Mouse (Mus musculus) forebrain, postnatal 0 days (tissue): ENCODE results near the gene Actg2. TPM values are rescaled to one million over a fixed set of nuclear protein-coding genes. Genes with fewer than 3 reads are reported as not detected.

Experiments used
- ATAC-seq: fragments of 200-750 bp; cut with Nextera tagmentation; 2 replicates; pipeline ENCODE4 v1.8.0; 2017; ENCODE audit warnings: mild to moderate bottlenecking, moderate library complexity
- DNase-seq: peaks from one replicate; pipeline ENCODE4 v3.0.0-alpha.2; 2015
- H3K27ac ChIP-seq: fragments of 300-500 bp; sonication (generic); 2 replicates; pipeline ENCODE4 v1.5.1; 2014; ENCODE audit warnings: low read depth, mild to moderate bottlenecking, antibody characterized with exemption, low read length, moderate library complexity, mixed read lengths
- H3K27me3 ChIP-seq: fragments of 300-500 bp; sonication (generic); 2 replicates; pipeline ENCODE4 v1.6.1; 2014; ENCODE audit warnings: mild to moderate bottlenecking, low read length, mixed read lengths; ENCODE audit not compliant: insufficient read depth
- H3K36me3 ChIP-seq: fragments of 300-500 bp; sonication (generic); 2 replicates; pipeline ENCODE4 v1.6.1; 2014; ENCODE audit warnings: mild to moderate bottlenecking, moderate library complexity; ENCODE audit not compliant: insufficient read depth
- H3K4me1 ChIP-seq: fragments of 300-500 bp; sonication (generic); 2 replicates; pipeline ENCODE4 v1.6.1; 2014; ENCODE audit warnings: antibody characterized with exemption; ENCODE audit not compliant: insufficient read depth
- H3K4me2 ChIP-seq: fragments of 300-500 bp; sonication (generic); 2 replicates; pipeline ENCODE4 v1.6.1; 2014; ENCODE audit warnings: low read depth, mild to moderate bottlenecking, moderate library complexity
- H3K4me3 ChIP-seq: fragments of 300-500 bp; sonication (generic); 2 replicates; pipeline ENCODE4 v1.5.1; 2014; ENCODE audit warnings: low read depth, low read length, mixed read lengths
- H3K9ac ChIP-seq: fragments of 300-500 bp; sonication (generic); 2 replicates; pipeline ENCODE4 v1.6.1; 2014; ENCODE audit warnings: mild to moderate bottlenecking
- H3K9me3 ChIP-seq: fragments of 300-500 bp; sonication (generic); 2 replicates; pipeline ENCODE4 v1.6.1; 2016; ENCODE audit warnings: low read length
- CTCF ChIP-seq: sonication (generic); IDR thresholded peaks from 2 replicates; pipeline ENCODE4 v1.5.1; 2016; ENCODE audit warnings: antibody characterized with exemption, control low read depth, low read depth
- WGBS: fragments of 180-500 bp; shearing (Covaris S2); extraction: QIAGEN DNeasy Blood & Tissue Kit; methylation state at CpG from one replicate; pipeline ENCODE4 v1.1.7; 2014; 5-methylcytosine and 5-hydroxymethylcytosine counted together
- polyA plus RNA-seq: library from polyadenylated mRNA; unstranded; fragments of >200 nt; fragmentation: Nextera tagmentation; extraction: Ambion mirVana; gene quantifications from 2 replicates; pipeline ENCODE4 v1.2.1, GENCODE M21; 2015
- total RNA-seq: library from RNA; depleted of rRNA; stranded (reverse); fragments of >200 nt; gene quantifications from 2 replicates; pipeline ENCODE4 v1.2.3, GENCODE M21; 2014

The Actg2 gene
- total and polyA plus RNA-seq, 2 experiments from 2014 or later: 1.0 to 2.2 TPM

DNA sequence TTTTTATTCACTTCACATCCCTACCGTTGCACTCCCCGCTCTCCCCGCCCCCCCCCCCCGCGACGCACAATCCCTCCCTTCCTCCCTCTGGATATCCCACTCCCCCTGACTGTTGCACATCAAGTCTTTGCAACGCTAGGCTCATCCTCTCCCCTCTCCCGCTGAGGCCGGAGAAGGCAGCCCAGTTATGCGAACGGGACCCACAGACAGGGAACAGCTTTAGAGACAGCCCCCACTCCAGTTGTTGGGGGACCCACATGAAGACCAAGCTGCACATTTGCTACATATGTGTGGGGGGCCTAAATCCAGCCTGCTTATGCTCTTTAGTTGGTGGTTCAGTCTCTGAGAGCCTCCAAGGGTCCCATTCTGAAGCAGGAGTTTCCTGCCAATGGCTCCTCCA is 36.6 kb upstream of the Actg2 start, which contains the start of gene Stambp:
TSS of gene Stambp (minus strand) at position 59 of the 400 bp plus-strand sequence.
- 4% methylated on average over 11 of the region's 11 CpGs for WGBS
- DNase-seq: peak; percentile 64
- Histone ChIP-seq H3K27me3 (0 out of 2 replicates have a peak, but pooled peaks cover 4% of the 10 kb centered on the region), H3K4me1 (peaks cover 7% of the 10 kb centered on the region; the same call in 1 of the 2 replicates), H3K4me3 (peak within 1 kb of the TSS; percentile 60), H3K36me3 (peaks cover 12% of the 10 kb centered on the region; the same call in 1 of the 2 replicates), H3K9me3 (no peaks in the 10 kb centered on the region), H3K27ac (peak within 1 kb of the TSS; percentile 87), H3K4me2 (peak within 1 kb of the TSS; percentile 76), H3K9ac (peak within 1 kb of the TSS; percentile 75)
- TF ChIP-seq CTCF: no peak
- ATAC-seq: peak; percentile 82

DNA sequence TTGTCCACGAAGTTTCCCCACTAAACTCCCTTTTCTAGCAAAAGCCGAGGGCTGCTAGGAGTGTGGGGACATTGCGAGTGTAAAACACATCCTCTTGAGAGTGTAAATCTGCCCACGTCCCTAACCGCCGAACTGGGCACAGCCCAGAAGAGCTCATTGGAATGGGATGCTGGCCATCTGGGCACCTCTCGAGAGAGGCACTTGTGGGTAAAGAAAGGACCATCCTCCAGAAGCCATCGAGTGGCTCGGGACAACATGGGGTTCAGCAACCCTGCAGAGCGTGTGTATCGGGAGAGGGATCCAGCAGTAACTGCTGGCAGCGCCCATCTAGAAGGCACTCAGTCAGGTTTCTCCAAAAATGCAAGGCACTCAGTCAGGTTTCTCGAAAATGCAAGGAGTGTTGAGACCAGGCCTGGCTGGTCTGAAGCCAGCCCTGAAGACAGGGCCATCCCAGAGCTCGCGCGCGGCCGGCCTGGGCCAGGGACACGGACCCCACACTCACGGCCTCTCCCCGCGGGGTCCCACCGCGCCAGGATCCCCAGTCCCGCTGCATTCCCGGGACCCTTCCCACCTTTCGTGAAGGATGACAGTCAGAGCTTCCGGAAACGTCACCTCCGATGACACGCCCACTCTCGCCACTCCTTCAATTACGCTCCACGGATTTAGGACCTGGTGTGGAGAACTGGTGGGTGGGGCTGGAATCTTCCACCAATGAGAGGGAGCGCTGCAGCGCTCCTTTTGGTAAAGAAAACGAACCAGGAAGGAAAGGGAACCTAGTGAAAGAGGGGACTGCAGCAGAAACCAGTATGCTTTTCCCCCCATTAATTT is 36.0 kb upstream of the Actg2 start:
- Histone ChIP-seq H3K4me3 (peak overlapping the region; percentile 60), H3K36me3 (peaks cover 12% of the 10 kb centered on the region; the same call in 1 of the 2 replicates), H3K9ac (peak overlapping the region; percentile 75), H3K27ac (peak overlapping the region; percentile 87), H3K4me1 (peaks cover 7% of the 10 kb centered on the region; the same call in 1 of the 2 replicates), H3K27me3 (0 out of 2 replicates have a peak, but pooled peaks cover 4% of the 10 kb centered on the region), H3K9me3 (no peaks in the 10 kb centered on the region), H3K4me2 (peak overlapping the region; percentile 76)
- DNase-seq (peak; percentile 95), ATAC-seq (peak; percentile 98)
- 5% methylated on average over 37 of the region's 37 CpGs for WGBS
- peak; percentile 39 for TF ChIP-seq CTCF

DNA sequence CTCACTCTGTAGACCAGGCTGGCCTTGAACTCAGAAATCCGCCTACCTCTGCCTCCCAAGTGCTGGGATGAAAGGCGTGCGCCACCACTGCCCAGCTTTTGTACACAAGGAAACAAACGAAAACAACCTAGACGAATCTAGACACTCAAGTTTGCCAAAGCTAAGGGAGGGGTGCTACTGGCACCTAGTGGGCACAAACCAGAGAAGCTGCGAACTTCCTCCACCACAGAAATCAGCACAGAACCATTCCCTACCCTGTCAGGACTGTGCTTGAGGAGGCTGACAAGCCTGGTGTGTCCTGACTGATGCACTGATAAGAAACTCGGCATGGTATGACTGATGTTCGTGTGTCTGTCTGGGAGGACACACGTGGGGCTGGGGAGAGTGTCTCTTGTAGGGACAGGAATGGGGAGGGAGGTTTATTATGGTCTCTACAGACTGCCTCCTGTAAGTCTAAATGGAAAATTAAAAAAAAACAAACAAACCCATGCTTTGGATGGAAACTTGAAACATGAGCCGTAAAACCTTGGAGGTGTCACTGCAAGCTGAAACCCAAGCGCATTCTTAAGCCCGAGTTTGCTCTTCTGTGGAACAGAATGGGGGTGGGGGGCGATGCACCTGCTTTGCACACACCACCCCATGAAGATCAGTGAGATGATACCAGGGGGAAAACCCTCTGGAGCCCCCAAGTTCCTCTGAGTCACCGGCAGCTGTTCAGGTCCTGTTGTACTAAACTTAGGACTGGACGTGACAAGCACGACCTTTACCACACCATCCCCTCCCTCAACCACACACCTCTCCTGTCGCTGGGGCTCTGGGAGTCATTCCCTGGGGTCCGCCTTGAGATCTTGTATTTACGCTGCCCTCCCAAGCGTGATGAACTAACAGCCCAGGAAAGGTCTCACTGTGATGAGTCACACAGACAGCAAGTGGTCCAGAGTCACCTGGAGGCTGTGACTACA is 33.1 kb upstream of the Actg2 start:
- DNase-seq (no peak), ATAC-seq (no peak)
- 72% methylated on average over 20 of the region's 20 CpGs for WGBS
- no peak overlapping the region for H3K4me3 ChIP-seq
- H3K27ac ChIP-seq: no peak overlapping the region
- peaks cover 7% of the 10 kb centered on the region; the same call in 1 of the 2 replicates for H3K4me1 ChIP-seq
- H3K36me3 ChIP-seq: peaks cover 18% of the 10 kb centered on the region
- TF ChIP-seq CTCF: peak; percentile 41
- H3K9ac ChIP-seq: no peak overlapping the region
- no peaks in the 10 kb centered on the region for H3K9me3 ChIP-seq
- no peak overlapping the region for H3K4me2 ChIP-seq
- H3K27me3 ChIP-seq: no peaks in the 10 kb centered on the region

DNA sequence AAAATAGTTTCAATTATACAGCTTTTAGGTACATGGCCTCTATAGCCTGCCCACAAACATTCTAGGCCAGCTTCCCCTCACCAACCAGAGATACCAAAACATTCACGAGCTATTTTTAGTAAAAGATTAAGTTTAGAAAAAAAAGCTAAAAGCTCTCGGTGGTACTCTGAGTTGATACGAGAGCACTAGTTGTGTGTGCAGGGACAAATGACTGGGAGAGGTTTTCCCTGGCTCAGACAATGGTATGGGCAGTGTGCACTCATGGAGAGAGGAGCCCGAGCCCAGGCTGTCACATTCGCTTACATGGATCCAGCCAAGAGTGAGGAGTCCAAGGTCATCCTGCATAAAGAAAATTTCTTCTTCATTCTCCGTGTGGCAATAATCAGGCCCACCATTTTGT is 19.9 kb upstream of the Actg2 start:
- peaks cover 71% of the 10 kb centered on the region for H3K36me3 ChIP-seq

DNA sequence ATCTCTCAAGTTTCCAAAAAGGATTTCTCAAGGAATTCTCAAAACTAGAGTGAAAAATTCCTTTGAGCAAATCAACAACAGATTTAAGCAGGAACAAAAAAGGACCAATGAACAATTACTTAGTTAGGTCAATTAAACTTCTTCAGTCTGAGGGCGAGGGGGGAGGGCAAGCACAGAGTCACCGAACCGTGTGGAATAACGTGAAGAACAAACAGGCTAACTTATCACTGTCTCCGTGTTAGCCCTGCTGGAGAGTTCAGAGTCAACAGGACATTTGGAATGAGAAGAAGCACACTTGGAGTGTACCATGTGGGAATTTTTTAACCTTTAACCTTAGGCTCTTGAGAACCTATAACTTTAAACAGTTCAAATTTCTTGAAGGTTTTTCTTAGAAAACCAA is 12.3 kb upstream of the Actg2 start:
- H3K9me3 ChIP-seq: no peaks in the 10 kb centered on the region
- 35% methylated on average over 5 of the region's 5 CpGs for WGBS
- ATAC-seq (no peak), DNase-seq (no peak)
- no peak for TF ChIP-seq CTCF
- H3K4me1 ChIP-seq: no peaks in the 10 kb centered on the region
- no peak overlapping the region for H3K4me2 ChIP-seq
- no peak overlapping the region for H3K9ac ChIP-seq
- no peak overlapping the region for H3K4me3 ChIP-seq
- H3K27me3 ChIP-seq: no peaks in the 10 kb centered on the region
- H3K27ac ChIP-seq: no peak overlapping the region
- H3K36me3 ChIP-seq: peaks cover 42% of the 10 kb centered on the region

More for the DNA sequence above, 19.9 kb upstream of the Actg2 start:
- no peak overlapping the region for H3K9ac ChIP-seq
- 86% methylated on average over 6 of the region's 6 CpGs for WGBS
- no peaks in the 10 kb centered on the region for H3K27me3 ChIP-seq
- no peak overlapping the region for H3K27ac ChIP-seq
- no peaks in the 10 kb centered on the region for H3K4me1 ChIP-seq
- H3K9me3 ChIP-seq: no peaks in the 10 kb centered on the region
- H3K4me3 ChIP-seq: no peak overlapping the region
- H3K4me2 ChIP-seq: no peak overlapping the region
- no peak for TF ChIP-seq CTCF
- DNase-seq: no peak
- ATAC-seq: no peak

DNA sequence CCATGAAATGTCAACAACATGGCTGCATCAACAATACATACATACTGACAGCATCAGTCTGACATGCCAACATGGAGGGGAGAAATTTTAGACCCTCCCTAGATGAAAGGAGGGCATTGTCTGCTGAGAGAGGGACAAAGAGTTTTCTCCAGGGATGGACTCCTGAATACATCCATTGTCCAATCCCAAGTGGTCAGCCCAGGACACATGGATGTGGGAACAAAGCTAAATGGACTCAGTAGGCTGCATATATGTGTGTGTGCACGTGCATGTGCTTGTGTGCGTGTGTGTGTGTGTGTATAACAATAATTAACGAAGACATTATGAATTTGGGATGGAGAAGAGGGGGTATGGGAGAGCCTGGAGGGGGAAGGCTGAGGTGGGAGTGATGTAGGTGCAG is 9.7 kb upstream of the Actg2 start:
- WGBS: 84% methylated on average over 3 of the region's 3 CpGs

More for the DNA sequence above, 9.7 kb upstream of the Actg2 start:
- ATAC-seq (no peak), DNase-seq (no peak)
- TF ChIP-seq CTCF: no peak
- no peak overlapping the region for H3K9ac ChIP-seq
- no peak overlapping the region for H3K27ac ChIP-seq
- no peaks in the 10 kb centered on the region for H3K4me1 ChIP-seq
- H3K4me3 ChIP-seq: no peak overlapping the region
- no peaks in the 10 kb centered on the region for H3K9me3 ChIP-seq
- H3K36me3 ChIP-seq: peaks cover 35% of the 10 kb centered on the region
- no peak overlapping the region for H3K4me2 ChIP-seq
- H3K27me3 ChIP-seq: no peaks in the 10 kb centered on the region
